Mouse (Mus musculus) macrophage (primary cell): ENCODE results near the gene Sbds. TPM values are rescaled to one million over a fixed set of nuclear protein-coding genes. Genes with fewer than 3 reads are reported as not detected.

Experiments
- H3K27ac ChIP-seq: fragments of 350-480 bp; formaldehyde crosslinking; 2 replicates; pipeline ENCODE4 v1.9.0; 2021
- H3K36me3 ChIP-seq: fragments of 350-480 bp; formaldehyde crosslinking; 2 replicates; pipeline ENCODE4 v1.9.0; 2021; ENCODE audit errors: inconsistent target
- H3K4me3 ChIP-seq: fragments of 350-480 bp; formaldehyde crosslinking; 2 replicates; pipeline ENCODE4 v1.9.0; 2021; ENCODE audit errors: inconsistent target
- H3K79me2 ChIP-seq: fragments of 350-480 bp; formaldehyde crosslinking; 2 replicates; pipeline ENCODE4 v1.9.0; 2021; ENCODE audit errors: inconsistent target
- WGBS: methylation state at CpG from one replicate; pipeline ENCODE4 v1.1.7; 2026; ENCODE audit warnings: inconsistent platforms; ENCODE audit not compliant: missing documents; 5-methylcytosine and 5-hydroxymethylcytosine counted together
- polyA plus RNA-seq: library from polyadenylated mRNA; stranded (reverse); fragments of 250-400 nt; gene quantifications from 3 replicates; pipeline ENCODE4 v1.2.4, GENCODE M21; 2018; ENCODE audit warnings: inconsistent platforms
- total RNA-seq, 78 experiments: library from RNA; depleted of rRNA; stranded (reverse); fragments of 250-400 nt; gene quantifications; 1 replicate in 9 of 78; 2 replicates in 24 of 78; 3 replicates in 43 of 78; 4 replicates in 2 of 78; pipeline ENCODE4 v1.2.4; 2018; ENCODE audit warnings: inconsistent platforms in 56 of 78

Sbds gene
- 100 to 1,000 TPM in 20 of 26 experiments, 10 to 100 TPM in 6; 83.3 to 497 (median 216) TPM for total RNA-seq (2018; cell fraction: chromatin; rRNA removed)
- total RNA-seq (2018; cell fraction: cytosol; rRNA removed): 100 to 1,000 TPM in 9 of 26 experiments, 10 to 100 TPM in 17; 67.1 to 265 (median 86.6) TPM
- 100 to 1,000 TPM in 20 of 26 experiments, 10 to 100 TPM in 6; 76.4 to 588 (median 220) TPM for total RNA-seq (2018; cell fraction: nucleus; rRNA removed)
- polyA plus RNA-seq: 67.5 to 110 TPM (median 70.4 TPM) in 3 replicates

DNA sequence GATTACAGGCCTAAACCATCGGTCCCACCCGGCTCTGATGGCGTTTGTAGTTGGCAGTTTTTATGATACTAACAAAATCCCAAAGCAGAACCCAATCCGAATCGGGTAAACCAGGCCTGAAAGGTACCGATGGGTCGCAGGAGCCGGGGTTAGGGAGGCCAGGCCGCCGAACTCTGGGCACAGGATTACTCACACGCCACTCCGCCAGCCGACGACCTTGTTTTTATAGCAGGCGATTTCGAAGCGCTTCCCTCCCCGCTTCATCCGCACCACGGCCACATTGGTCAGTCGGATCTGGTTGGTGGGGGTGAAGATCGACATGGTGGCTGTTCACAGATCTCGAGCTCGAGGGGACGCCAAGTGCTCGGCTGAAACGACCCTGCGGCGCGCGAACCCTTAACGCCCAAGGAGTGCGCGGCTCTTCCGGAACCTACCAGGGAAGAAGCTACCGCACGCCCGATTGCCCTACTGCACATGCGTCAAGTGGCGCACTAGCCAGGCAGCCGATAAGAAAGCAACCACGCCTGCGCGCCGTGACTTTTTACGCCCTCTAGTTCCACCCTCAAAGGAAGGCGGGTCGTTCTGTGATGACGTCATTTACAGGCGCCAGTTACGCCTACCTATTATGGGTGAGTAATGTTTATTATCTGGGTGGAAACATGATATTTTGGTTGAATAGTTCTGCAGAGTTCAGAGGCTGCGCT is at the start of gene Sbds, which contains the start of gene Tyw1:
Gene Sbds, minus strand, starts transcription at position 514 of the 704 bp plus-strand sequence.
Gene Tyw1, plus strand, starts transcription at position 603 of the 704 bp plus-strand sequence.
- peaks cover 64% of the 10 kb centered on the region for H3K79me2 ChIP-seq
- WGBS: under 1% methylated on average over 52 of the region's 52 CpGs
- peak within 1 kb of the TSS; percentile 86 for H3K27ac ChIP-seq

DNA sequence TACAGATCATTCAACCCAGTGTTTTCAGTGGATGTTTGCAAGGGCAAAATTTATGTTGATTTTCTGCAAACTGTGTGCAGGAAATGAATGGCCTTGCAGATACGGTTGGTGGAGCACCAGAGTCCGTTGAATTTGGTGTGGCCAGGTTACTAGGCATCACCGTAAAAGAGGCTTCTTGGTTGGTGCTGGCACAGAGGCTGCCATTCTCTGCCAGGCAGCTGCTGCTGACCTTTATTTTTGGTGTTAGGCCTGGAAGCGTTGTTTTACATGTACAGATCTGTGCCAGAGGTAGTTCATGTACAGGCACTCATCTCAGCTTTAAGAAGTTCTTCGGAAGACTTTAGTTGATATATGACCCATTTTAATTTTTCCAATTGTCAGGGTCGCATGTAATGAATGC is 48.3 kb upstream of the Sbds start:
- Histone ChIP-seq H3K27ac (no peak overlapping the region), H3K4me3 (no peak overlapping the region), H3K79me2 (no peaks in the 10 kb centered on the region), H3K36me3 (peaks cover 3% of the 10 kb centered on the region; the same call in 1 of the 2 replicates)
- WGBS: 94% methylated on average over 6 of the region's 6 CpGs

More for the DNA sequence above, at the start of gene Sbds, which contains the start of gene Tyw1:
- Histone ChIP-seq H3K4me3 (peak within 1 kb of the TSS; percentile 98), H3K36me3 (peaks cover 26% of the 10 kb centered on the region)

DNA sequence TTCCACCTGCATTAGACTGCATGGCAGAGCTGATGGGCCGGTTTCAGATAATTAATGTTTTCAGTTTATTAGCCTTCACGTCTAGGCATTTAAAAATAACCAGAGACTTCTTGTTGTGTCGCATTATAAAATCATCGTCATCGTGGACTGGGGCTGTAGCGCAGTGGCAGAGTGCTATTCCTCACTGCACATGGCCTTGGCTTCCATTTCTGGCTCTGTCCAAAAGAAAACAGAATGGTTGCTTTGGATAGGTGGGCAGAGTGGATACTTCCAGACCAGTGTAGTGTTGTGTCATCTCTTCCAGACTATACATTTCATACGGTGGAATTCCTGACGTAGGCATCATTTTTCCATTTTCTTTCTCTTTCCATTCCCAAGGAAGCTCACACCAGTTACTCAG is 44.2 kb upstream of the Sbds start:
- Histone ChIP-seq H3K79me2 (no peaks in the 10 kb centered on the region), H3K27ac (no peak overlapping the region), H3K36me3 (peaks cover 12% of the 10 kb centered on the region; the same call in 1 of the 2 replicates), H3K4me3 (no peak overlapping the region)
- WGBS: 96% methylated on average over 8 of the region's 8 CpGs

DNA sequence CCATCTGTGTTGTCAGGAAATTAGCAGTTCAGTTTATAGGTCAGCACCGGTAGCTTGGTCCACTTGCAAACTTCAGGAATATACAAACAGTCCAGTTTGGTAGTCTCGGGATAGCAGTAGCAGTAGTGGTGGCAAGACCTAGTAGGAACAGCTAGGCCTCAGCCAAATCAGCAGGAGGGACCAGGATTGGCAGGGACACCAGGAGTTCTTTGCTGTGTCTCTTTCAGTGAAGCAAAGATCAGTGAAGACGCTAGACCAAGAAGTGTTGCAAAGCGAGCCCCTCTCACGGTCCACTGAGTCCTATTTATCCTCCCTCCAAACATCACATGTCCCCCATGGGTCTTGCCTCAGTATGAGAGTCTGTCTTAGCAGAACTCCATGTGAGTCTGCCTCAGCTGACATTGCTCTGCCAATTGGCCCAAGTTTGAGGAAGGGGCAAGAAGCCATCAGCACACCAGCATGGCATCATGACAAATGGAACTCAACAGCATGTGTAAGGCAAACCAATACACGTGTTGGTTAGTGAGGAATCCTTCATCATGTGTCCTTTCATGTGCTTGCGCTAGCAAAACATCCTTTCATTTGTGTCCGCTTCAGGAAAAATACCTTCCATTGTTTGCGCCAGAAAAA is 43.6 kb upstream of the Sbds start:
- Histone ChIP-seq H3K36me3 (peaks cover 12% of the 10 kb centered on the region; the same call in 1 of the 2 replicates), H3K79me2 (no peaks in the 10 kb centered on the region), H3K27ac (no peak overlapping the region), H3K4me3 (no peak overlapping the region)
- 93% methylated on average over 9 of the region's 9 CpGs for WGBS

DNA sequence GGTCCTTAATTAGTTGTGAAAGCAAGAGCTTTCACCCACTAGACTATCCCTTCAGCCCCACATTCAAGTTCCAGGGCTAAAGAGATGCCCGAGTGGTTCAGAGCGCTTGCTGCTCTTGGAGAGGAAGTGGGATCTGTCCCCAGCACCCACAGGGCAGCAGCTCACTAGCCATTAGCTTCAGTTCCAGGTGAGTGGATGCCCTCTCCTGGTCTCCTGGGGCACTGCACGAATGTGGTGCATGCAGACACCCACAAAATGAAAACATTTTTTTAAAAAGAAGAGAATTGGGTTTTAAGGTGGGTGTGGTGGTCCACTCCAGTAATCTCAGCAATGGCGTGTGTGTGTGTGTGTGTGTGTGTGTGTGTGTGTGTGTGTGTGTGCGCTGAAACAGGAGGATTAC is 40.7 kb upstream of the Sbds start:
- no peaks in the 10 kb centered on the region for H3K79me2 ChIP-seq
- WGBS: 95% methylated on average over 4 of the region's 5 CpGs
- H3K36me3 ChIP-seq: peaks cover 12% of the 10 kb centered on the region; the same call in 1 of the 2 replicates
- no peak overlapping the region for H3K4me3 ChIP-seq
- no peak overlapping the region for H3K27ac ChIP-seq

DNA sequence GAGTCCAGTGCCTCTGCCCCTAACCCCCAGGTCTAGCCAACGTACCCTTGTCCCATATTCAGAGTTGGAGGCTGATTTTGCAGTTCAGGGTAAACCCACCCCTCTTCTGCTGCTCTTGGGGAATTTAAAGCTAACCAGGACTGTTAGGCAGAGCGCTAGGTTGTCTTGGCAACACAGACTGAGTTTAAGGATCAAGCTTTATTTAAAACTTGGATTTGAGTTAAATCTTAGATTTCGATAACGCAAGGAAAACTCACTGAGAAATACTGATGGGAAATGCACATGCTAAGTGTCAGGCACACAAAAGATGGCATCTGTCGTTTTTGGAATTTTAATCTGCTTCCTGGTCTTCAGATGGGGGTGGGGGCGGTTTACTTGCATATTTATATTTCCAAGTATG is 39.3 kb upstream of the Sbds start:
- 95% methylated on average over 6 of the region's 6 CpGs for WGBS
- Histone ChIP-seq H3K4me3 (no peak overlapping the region), H3K79me2 (no peaks in the 10 kb centered on the region), H3K36me3 (peaks cover 11% of the 10 kb centered on the region; the same call in 1 of the 2 replicates), H3K27ac (no peak overlapping the region)

DNA sequence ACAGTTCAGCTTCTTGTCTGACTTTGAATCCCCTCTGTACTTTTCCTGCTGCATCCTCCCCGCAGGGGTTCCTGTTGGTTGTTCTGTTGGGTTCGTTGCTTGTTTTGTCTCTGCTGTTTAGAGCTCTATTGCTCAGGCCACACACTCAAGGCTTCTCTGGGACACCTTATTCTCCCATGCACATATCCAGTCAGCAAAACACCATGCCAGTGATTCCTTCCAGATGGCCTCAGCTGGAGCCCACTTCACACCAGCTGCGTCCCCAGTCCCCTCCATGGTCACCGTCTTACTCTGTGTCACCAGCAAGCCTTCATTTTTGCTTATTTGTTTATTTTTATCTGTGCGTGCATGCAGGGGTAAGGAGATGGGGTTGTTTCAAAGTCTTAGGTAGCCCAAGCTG is 38.6 kb upstream of the Sbds start:
- peaks cover 15% of the 10 kb centered on the region; the same call in 1 of the 2 replicates for H3K36me3 ChIP-seq
- no peak overlapping the region for H3K4me3 ChIP-seq
- H3K79me2 ChIP-seq: no peaks in the 10 kb centered on the region
- H3K27ac ChIP-seq: no peak overlapping the region
- 94% methylated on average over 5 of the region's 5 CpGs for WGBS

DNA sequence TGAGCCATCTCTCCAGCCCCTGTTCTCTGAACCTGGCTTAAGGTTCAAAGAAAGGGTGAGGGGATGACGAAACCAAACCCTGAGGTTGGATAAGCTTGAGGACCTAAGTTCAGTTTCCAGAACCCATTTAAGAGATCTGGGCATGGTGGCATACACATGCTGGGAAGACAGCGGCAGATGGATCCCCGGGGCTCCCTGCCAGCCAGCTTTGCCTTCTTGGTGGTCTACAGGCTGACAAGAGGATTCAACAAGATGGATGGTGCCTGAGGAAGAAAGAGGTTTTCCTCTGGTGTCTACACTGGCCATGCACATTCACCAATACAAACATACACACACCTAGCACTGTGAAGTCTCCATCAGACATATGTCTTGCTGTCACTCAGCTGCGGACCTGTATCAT is 37.6 kb upstream of the Sbds start:
- Histone ChIP-seq H3K27ac (no peak overlapping the region), H3K36me3 (peaks cover 14% of the 10 kb centered on the region; the same call in 1 of the 2 replicates), H3K4me3 (no peak overlapping the region), H3K79me2 (no peaks in the 10 kb centered on the region)
- 93% methylated on average over 4 of the region's 4 CpGs for WGBS

DNA sequence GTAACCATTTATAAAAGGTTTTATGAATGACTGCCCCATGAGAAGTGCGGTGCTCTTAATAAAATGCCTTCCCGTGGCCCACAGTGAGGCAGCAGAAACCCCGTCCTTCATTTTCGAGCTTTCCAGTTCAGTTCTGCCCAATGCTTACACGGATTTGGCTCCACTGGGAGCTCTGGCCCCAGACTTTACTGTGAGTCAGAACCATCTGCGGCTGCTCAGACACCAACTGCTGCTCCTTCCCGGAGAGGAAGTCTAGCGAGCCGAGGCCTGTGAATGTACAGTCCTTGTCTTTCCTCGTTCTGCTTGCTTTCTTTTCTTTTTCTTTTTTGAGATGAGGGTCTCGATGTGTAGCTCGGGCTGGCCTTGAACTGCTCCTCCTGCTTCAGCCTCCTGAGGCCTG is 35.4 kb upstream of the Sbds start:
- H3K36me3 ChIP-seq: 0 out of 2 replicates have a peak, but pooled peaks cover 6% of the 10 kb centered on the region
- 95% methylated on average over 12 of the region's 12 CpGs for WGBS
- H3K27ac ChIP-seq: no peak overlapping the region
- H3K79me2 ChIP-seq: no peaks in the 10 kb centered on the region
- no peak overlapping the region for H3K4me3 ChIP-seq

DNA sequence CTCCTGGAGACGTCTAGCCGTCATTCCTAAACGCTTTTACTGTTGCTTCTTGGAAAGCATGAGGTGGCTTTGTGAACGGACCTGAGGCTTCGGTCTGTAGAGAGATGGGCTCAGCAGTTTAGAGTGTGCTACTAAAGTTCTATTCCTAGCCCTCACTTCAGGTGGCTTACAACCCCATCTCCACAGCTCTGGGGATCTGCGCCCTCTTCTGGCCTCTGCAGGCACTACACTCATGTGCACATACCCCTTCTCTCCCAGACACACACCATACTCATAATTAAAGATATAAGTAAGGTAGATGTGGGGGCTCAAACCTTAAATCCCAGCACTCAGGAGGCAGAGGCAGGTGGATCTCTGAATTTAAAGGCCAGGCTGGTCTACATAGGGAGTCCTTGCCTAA is 34.9 kb upstream of the Sbds start:
- WGBS: 98% methylated on average over 6 of the region's 6 CpGs
- H3K79me2 ChIP-seq: no peaks in the 10 kb centered on the region
- H3K36me3 ChIP-seq: 0 out of 2 replicates have a peak, but pooled peaks cover 6% of the 10 kb centered on the region

DNA sequence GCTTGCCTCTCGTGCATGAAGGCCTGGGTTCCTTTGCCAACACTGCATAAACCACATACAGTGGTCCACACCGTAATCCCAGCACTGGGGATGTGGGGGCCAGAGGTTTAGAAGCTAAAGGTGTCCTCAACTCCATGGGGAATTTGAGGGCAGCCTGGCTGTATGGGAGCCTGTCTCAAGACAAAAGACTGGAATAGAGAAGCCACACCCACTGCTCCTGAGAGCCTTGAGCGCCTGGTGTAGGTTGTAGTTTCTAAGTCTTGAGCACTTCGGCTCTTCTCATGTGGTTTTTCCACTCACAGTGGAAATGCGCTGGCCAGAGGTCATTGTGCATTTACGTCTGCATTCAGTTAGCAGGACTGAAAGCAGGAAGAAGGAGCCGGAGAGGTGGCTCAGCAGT is 32.8 kb upstream of the Sbds start:
- Histone ChIP-seq H3K79me2 (no peaks in the 10 kb centered on the region), H3K36me3 (0 out of 2 replicates have a peak, but pooled peaks cover 6% of the 10 kb centered on the region)
- 94% methylated on average over 6 of the region's 7 CpGs for WGBS

More for the DNA sequence above, 34.9 kb upstream of the Sbds start:
- no peak overlapping the region for H3K4me3 ChIP-seq
- no peak overlapping the region for H3K27ac ChIP-seq

DNA sequence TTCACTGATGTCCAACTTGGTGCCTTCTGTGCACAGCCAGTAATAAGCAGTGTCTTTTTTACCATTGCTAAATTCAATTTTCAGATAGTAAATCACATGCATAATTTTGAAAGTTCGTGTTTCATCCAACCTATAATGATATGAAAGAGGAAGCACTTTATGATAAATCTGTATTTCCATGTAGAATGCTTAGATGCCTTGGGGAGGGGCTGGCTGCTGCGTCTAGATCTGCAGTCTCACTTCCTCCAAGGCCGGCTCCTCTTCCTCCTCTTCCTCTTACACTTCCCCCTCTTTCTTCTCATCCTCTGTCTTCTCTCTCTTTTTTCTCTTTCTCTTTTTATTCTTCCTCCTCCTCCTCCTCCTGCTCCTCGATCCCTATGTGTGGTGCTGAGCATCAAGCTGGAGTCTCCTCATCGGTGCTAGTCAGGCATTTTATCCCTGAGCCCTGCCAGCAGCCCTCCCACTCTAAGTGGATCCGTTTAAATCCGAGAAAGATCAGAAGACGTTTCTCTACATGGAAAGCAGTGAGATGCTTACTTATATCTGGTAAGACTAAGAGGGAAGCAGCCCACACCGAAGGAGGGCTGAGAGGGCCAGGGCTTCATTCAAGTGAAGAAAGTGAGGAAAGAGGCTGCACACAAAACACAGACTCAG is 27.9 kb upstream of the Sbds start:
- Histone ChIP-seq H3K4me3 (no peak overlapping the region), H3K79me2 (no peaks in the 10 kb centered on the region), H3K36me3 (peaks cover 5% of the 10 kb centered on the region; the same call in 1 of the 2 replicates), H3K27ac (no peak overlapping the region)
- WGBS: 68% methylated on average over 9 of the region's 9 CpGs

More for the DNA sequence above, 32.8 kb upstream of the Sbds start:
- Histone ChIP-seq H3K4me3 (no peak overlapping the region), H3K27ac (no peak overlapping the region)

DNA sequence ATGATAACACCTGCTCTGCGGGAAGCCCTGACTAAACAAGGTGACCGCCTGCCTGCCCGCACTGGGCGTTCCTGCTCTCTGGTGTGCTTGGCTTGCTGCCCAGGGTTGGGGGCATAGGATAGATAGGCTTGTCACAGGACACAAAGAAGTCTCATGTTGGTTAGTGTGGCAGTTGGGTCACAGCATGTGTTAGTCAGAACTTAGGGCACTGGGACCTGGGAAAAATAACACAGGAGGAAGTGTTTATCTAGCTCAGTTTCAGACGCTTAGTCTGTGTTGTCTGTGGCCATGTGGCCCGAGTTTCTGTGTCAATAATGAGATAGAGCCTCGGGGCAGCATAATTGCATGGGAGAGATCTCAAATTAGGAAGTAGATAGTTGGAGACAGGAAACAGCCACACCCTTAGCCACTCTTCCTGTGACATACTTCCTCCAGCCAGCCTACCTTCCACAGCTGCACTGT is 22.7 kb upstream of the Sbds start:
- H3K27ac ChIP-seq: peak overlapping the region; percentile 25
- H3K4me3 ChIP-seq: no peak overlapping the region
- WGBS: 64% methylated on average over 7 of the region's 7 CpGs
- no peaks in the 10 kb centered on the region for H3K79me2 ChIP-seq
- peaks cover 5% of the 10 kb centered on the region; the same call in 1 of the 2 replicates for H3K36me3 ChIP-seq

DNA sequence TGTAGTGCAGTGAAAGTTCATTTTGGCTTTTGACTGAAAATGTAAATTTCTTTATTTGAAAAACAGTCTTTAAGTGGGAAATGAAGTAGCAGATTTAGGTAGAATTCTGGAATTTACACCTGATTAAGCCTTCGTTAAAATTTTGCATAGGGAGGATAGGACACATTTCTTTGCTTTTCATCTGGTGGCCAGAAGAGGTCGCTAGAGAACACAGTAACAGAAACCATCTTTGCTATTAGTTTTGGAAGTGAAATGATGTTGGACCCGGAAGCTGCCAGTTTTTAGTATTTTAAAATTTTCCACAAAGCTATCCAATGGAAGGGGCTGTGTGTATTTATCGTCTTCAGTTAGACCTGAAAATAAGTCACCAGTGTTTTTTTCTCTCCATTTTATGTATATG is 20.2 kb upstream of the Sbds start:
- Histone ChIP-seq H3K27ac (no peak overlapping the region), H3K79me2 (no peaks in the 10 kb centered on the region), H3K36me3 (peaks cover 5% of the 10 kb centered on the region; the same call in 1 of the 2 replicates), H3K4me3 (no peak overlapping the region)
- WGBS: 54% methylated on average over 4 of the region's 4 CpGs
